Mouse (Mus musculus): ENCODE data around the gene Mfsd4b2. TPM values are rescaled to one million over a fixed set of nuclear protein-coding genes. Genes with fewer than 3 reads are reported as not detected.
"Not testable (repeated sequence)": the region's sequence is repeated elsewhere in the genome, so short reads cannot be mapped to it uniquely, and the experiment has no call there.

Mfsd4b2 gene
- total RNA-seq (2021) = under 1 TPM; 0.16 to 0.20 TPM
- long read RNA-seq, experiment 1 = 0 reads
- long read RNA-seq, experiment 2 = 0 reads

- intact Hi-C loops (cut with DNase I; ENCODE audit: low total_unique reads) = no loop called here
- DNase-seq = peak; percentile 29
Measured at GRCm38 (mm10) chr10:39926616-39927139, at the start of gene Mfsd4b2. TSS of gene Mfsd4b2 (minus strand) at chr10:39926923.

GRCm38 (mm10) chr10:39975771-39976170, 49.0 kb upstream of the Mfsd4b2 start:
- intact Hi-C loops (cut with DNase I; ENCODE audit: low total_unique reads) = no loop called here
- DNase-seq = no peak

- no peak for DNase-seq
- intact Hi-C loops (cut with DNase I; ENCODE audit: low total_unique reads) = no loop called here
Measured at GRCm38 (mm10) chr10:39974982-39975381, 48.3 kb upstream of the Mfsd4b2 start.

- DNase-seq = no peak
- intact Hi-C loops (cut with DNase I; ENCODE audit: low total_unique reads) = no loop called here
Measured at GRCm38 (mm10) chr10:39967512-39967911, 40.8 kb upstream of the Mfsd4b2 start.

GRCm38 (mm10) chr10:39961906-39962305, 35.2 kb upstream of the Mfsd4b2 start:
- intact Hi-C loops (cut with DNase I; ENCODE audit: low total_unique reads) = no loop called here
- no peak for DNase-seq

GRCm38 (mm10) chr10:39960441-39960822, 33.7 kb upstream of the Mfsd4b2 start:
- intact Hi-C loops (cut with DNase I; ENCODE audit: low total_unique reads) = no loop called here
- DNase-seq = no peak

GRCm38 (mm10) chr10:39959761-39960440, 33.2 kb upstream of the Mfsd4b2 start, which contains the start of gene Mfsd4b3:
TSS of gene Mfsd4b3 (minus strand) at chr10:39960153.
- intact Hi-C loops (cut with DNase I; ENCODE audit: low total_unique reads) = no loop called here
- peak; percentile 95 for DNase-seq

- DNase-seq = no peak
- intact Hi-C loops (cut with DNase I; ENCODE audit: low total_unique reads) = no loop called here
Measured at GRCm38 (mm10) chr10:39958266-39958665, 31.5 kb upstream of the Mfsd4b2 start.

GRCm38 (mm10) chr10:39956340-39956878, 29.7 kb upstream of the Mfsd4b2 start:
- no peak for DNase-seq
- intact Hi-C loops (cut with DNase I; ENCODE audit: low total_unique reads) = no loop called here

GRCm38 (mm10) chr10:39955163-39955562, 28.4 kb upstream of the Mfsd4b2 start:
- no peak for DNase-seq
- intact Hi-C loops (cut with DNase I; ENCODE audit: low total_unique reads) = no loop called here

GRCm38 (mm10) chr10:39949377-39949954, 22.7 kb upstream of the Mfsd4b2 start:
- no peak for DNase-seq
- intact Hi-C loops (cut with DNase I; ENCODE audit: low total_unique reads) = no loop called here

- DNase-seq; intact Hi-C loops (cut with DNase I; ENCODE audit: low total_unique reads): not testable (repeated sequence)
Measured at GRCm38 (mm10) chr10:39947195-39947594, 20.5 kb upstream of the Mfsd4b2 start.

GRCm38 (mm10) chr10:39936553-39936952, 9.8 kb upstream of the Mfsd4b2 start:
- intact Hi-C loops (cut with DNase I; ENCODE audit: low total_unique reads) = no loop called here
- no peak for DNase-seq

GRCm38 (mm10) chr10:39924556-39924955, 2.2 kb downstream of the Mfsd4b2 start:
- intact Hi-C loops (cut with DNase I; ENCODE audit: low total_unique reads); DNase-seq: not testable (repeated sequence)

- DNase-seq = no peak
- intact Hi-C loops (cut with DNase I; ENCODE audit: low total_unique reads) = no loop called here
Measured at GRCm38 (mm10) chr10:39912616-39913015, 14.1 kb downstream of the Mfsd4b2 start.

- DNase-seq = no peak
- intact Hi-C loops (cut with DNase I; ENCODE audit: low total_unique reads) = no loop called here
Measured at GRCm38 (mm10) chr10:39908768-39909441, 17.8 kb downstream of the Mfsd4b2 start.

- no peak for DNase-seq
- intact Hi-C loops (cut with DNase I; ENCODE audit: low total_unique reads) = no loop called here
Measured at GRCm38 (mm10) chr10:39906799-39907658, 19.7 kb downstream of the Mfsd4b2 start.

GRCm38 (mm10) chr10:39904191-39904590, 22.5 kb downstream of the Mfsd4b2 start:
- no peak for DNase-seq
- intact Hi-C loops (cut with DNase I; ENCODE audit: low total_unique reads) = no loop called here

- peak; percentile 88 for DNase-seq
- intact Hi-C loops (cut with DNase I; ENCODE audit: low total_unique reads) = no loop called here
Measured at GRCm38 (mm10) chr10:39898874-39899371, 27.8 kb downstream of the Mfsd4b2 start, which contains the start of gene Mfsd4b4. TSS of gene Mfsd4b4 (minus strand) at chr10:39899238.

Measured in gastrocnemius, postnatal 14 days (tissue).